Mouse (Mus musculus): ENCODE results near the gene Bach2. TPM values are rescaled to one million over a fixed set of nuclear protein-coding genes. Genes with fewer than 3 reads are reported as not detected.

Gene Bach2
- total RNA-seq, 2 experiments from 2014 or later, result 1.3 TPM; not detected in 1

DNA sequence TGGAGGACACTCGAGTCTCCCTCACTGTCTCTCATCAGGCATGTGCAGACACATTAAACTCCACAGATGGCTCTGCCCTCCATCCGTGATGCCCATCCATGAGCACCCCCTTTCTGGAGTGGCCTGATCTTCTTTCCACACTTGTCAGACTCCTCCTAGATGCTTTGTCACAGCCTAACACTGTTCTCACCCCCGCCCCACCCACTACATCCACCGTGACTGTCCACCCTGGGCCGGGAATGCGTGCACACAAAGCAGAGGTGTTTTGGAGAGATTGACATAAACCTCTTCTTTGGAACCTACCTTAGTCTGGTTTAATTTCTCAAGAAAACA is 202.1 kb downstream of the Bach2 start:
- no peak for ATAC-seq (replicated peaks; ENCODE audit: low FRiP score, poor library complexity, severe bottlenecking)

DNA sequence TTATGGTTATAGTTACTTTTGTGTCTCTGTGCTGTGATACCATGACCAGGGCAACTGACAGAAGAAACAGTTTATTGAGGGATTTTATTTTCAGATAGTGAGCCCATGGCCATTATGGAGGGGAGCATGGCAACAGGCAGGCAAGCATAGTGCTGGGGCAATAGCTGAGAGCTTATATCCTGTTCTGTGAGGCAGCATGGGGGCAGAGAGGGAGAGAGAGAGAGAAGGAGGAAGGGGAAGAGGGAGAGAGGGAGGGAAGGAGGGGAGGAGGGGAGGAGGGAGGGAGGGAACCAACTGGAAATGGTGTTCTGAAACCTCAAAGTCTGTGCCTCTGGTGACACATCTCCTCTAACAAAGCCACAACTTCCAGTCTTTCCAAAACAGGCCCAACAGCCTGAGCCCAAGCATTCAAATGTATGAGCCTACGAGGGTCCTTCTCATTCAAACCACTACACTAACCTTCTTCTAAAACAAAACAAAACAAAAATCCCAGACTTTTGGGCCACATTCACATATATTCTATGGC is 206.1 kb downstream of the Bach2 start:
- ATAC-seq (replicated peaks; ENCODE audit: low FRiP score, poor library complexity, severe bottlenecking), result no peak

DNA sequence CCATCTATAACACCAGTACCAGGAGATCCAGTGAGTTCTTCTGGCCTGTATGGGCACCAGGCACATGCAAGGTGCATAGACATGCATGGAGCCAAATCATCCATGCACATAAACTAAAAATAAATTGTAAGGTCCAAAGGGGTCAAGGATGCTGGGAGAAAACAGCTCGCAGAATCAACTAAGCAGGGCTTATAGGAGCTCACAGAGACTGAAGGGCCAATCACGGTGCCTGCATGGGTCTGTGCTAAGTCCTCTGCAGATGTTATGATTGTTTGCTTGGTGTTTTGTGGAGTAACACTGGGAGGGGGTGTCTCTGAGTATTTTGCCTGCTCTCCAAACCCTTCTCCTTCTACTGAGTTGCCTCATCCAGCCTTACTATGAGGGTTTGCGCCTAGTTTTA is 209.2 kb downstream of the Bach2 start:
- no peak for ATAC-seq (replicated peaks; ENCODE audit: low FRiP score, poor library complexity, severe bottlenecking)

DNA sequence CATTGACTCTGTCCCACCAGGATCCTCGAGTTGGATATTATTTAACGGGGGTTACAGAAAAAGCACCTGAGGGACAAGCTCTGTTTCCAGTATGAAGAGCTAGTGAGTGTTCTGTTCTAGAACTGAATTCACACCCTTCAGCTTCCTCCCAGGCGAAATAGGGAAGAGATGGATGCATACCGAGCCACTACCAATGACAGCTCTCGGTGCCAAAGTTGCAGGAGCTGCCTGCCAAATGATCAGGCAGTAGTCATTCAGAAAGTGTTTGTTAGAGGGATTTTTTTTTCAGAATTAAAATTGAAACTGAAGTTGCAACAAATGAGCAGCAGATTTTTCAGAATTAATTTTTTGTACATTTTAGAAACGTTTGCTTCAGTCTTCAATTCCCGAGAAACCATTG is 223.4 kb downstream of the Bach2 start:
- no peak for ATAC-seq (replicated peaks; ENCODE audit: low FRiP score, poor library complexity, severe bottlenecking)

DNA sequence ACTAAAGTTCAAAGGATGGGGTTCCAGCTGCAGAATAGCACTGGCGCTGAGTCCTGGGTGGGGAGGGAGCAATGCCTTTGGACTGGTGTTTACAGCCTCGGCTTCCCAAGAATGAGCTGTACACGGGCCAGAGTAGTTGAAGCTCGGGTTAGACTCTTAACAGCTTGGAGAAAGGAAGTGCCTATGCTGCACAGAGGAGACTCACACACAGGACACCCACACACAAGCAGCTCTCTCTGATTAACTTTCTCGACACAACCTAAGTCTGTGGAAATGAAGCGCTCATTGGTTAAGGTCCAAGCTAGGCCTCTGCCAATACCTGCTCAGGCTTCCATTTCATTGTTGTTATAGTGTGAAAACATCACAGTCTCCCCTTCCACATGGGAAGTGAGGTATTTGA is 224.5 kb downstream of the Bach2 start:
- ATAC-seq (replicated peaks; ENCODE audit: low FRiP score, poor library complexity, severe bottlenecking), result no peak

DNA sequence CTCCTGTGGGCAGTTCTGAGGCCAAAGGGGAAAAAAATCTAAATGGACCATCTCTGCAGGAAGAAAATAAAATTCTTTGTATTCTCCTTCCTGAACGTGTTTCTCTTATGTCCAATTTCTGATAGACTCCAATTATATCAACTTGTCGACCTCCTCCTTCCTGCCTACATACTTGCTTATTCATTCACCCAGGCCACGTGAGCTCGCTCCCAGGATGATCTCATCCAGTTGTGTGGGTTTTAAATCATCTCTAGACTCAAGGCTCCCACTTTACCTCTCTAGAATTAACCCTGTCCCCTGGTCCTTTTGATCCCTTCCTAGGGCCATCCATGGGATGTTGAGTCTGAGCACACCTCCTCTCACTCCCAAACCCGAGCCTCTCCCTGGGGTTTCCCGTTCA is 225.9 kb downstream of the Bach2 start:
- no peak for ATAC-seq (replicated peaks; ENCODE audit: low FRiP score, poor library complexity, severe bottlenecking)

DNA sequence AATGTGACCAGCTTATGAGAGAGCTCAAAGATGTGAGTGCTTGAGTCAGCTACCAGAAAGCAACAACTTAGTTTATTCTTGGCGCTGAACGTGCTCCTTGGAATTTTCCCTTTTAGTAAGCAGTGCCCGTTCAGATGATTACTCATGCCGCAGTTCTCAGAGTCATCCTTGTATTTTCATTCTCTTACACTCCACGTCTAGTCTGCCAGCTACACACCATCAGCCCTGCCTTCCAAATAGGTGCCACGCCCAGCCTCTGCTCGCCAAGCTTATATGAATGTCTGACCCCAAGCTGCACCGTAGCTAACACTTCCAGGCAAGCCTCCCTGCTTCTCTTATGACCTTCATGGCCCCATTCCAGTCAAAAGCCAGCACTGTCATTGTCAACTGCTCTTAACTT is 227.4 kb downstream of the Bach2 start:
- ATAC-seq (replicated peaks; ENCODE audit: low FRiP score, poor library complexity, severe bottlenecking), result no peak

DNA sequence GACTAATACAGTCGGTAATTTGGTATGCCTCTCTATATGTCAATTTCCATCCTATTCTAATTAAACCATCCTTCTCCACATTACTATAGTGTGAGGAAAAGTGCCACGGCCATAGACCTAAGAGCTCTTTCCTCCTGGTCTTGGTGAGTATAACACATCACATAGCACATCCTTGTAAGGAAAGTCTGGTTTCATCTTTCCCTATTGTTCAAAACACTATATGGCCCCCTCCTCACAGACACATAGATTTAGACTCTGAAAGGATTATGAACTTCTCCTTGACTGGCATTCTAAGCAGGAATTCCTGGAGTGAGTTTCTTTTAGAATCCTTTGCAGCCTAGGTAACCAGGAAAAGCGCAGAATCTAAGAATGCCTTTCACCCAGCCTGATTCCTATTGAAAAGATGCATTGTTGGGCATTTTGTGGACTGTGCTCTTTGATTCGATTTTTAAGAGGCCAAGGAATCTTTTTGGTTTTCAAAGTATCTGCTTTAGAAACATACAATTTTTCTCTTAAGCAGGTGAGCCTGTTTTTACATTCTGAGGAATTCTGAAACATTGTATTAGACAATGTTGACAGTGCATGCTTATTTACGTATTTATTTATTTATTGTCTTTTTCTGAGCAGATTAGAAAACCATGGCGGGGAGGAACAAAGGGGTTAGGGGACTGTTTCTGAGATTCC is 239.5 kb downstream of the Bach2 start:
- no peak for ATAC-seq (replicated peaks; ENCODE audit: low FRiP score, poor library complexity, severe bottlenecking)

DNA sequence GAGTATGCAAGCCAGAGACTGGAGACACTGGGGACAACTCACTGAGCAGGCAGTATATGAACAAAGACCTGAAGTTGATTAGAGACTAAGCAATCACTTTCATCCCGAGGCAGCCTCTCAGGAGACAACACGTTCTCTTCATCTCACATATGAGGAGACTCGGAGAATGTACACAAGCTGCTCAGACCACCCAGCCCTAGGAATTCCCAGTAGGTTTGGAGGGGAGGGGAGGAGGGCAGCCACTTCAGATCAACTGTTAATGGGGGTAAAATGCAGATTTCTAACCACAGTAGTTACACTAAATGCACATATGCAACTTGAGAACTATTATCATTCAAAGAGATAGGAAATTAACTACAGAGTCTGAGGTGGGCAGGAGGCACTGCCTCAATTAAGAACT is 240.6 kb downstream of the Bach2 start:
- no peak for ATAC-seq (replicated peaks; ENCODE audit: low FRiP score, poor library complexity, severe bottlenecking)

DNA sequence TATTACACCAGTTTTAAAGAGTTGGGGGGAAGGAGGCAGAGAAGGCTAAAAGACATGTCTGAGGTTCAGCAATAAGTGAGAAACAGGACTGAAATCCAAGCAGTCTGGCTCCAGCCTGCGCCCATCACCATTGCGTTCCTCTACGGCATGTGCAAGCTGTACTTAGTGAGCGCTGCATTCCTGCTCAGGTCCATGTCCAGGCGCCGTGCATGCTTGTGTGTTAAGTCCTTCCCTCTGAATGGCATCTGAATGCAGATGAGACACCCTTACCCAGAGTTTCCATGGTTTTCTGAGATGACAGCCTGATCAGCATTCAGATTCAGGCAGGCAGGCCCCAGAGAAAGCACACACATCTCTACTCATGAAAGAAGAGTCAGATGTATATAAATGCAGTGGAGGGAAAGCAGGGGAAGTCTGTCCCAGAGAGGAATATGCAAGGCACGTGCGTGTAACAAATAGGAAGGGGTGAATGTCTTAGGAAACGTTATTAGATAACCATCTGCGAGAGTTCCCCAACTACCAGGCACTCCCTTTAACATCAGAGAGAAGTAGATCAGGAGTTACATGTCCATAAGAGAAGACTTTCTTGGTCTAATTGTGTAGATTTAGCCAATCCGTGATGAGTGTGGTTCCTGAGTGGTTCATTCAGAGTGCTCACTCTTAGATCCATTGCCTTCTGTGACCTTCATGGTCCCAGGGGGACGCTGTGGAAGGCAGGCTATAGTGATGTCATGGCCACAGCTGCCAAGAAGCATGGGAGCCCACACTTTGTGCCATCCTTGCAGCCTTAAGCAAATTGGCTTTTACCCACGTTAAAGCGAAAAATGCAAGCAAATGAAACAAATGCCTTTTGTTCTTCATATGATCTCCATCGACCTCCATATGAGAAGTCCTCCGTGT is 241.4 kb downstream of the Bach2 start:
- no peak for ATAC-seq (replicated peaks; ENCODE audit: low FRiP score, poor library complexity, severe bottlenecking)

DNA sequence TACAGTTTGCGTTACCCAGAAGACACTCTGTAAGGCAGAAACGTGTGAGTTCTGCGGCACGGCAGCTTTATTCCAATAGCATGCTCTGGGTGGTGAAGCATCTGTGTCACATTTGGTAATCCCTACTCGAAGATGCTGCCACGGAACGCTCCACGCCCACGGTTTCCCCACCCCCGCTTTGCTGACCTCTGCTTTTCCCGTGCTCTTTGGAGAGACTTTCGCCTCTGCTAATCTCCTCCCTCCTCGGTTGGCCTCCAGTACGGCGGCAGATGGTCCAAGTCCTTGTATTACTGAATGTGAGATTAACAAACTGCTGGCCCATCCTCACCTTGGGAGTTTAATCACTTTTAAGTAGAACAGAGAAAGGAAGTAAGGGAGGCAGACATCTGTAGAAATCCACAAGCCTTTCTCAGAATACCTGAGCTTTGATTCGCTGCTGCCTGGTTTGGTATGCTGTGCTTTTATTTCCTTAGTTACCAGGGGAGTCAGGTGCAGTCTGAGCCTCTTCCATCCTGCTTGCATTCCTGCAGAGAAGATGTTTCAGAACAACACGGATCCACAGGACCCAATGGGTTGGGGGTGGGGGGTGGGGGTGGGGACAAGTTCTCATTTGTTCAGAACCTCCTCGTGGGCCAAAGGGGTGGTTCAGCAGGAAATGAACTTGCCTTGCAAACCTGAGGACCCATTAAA is 242.9 kb downstream of the Bach2 start:
- ATAC-seq (replicated peaks; ENCODE audit: low FRiP score, poor library complexity, severe bottlenecking), result no peak

DNA sequence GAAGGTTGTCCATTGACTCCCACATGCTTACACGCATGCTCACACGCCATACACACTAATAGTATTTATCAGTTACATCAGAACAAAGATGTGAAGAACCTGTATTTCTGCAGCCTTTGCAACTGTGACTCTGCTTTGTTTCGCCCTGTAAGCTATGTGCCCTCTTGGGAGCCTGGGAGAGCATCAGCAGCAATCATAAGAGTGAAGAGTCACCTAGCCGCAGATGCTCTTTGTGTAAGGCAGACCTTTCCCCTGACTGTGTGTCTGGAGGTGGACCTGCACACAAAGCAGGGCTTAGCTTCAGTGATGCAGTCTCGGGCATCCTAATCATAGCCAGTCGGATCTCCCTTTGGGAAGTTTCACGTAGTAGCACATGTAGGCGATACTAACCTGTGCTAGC is 243.5 kb downstream of the Bach2 start:
- no peak for ATAC-seq (replicated peaks; ENCODE audit: low FRiP score, poor library complexity, severe bottlenecking)

DNA sequence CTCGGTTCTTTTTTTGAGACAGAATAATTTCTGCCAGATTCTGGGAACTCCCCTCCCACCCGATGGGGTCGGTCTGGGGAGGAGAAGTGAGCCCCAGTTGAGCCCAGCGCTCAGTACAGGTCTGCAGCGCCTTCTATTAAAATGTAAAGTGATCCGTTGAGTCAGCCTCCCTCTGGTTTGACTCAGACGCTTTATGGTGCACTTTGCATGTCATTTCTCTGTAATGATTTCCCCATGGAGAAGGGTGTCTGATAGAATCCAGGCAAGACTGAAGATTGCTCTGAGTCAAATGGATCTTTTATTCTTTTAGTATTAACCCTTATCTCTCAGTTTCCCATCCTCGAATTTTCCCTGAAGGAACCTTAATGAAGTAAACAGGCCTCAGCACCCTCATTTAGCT is 244.3 kb downstream of the Bach2 start:
- no peak for ATAC-seq (replicated peaks; ENCODE audit: low FRiP score, poor library complexity, severe bottlenecking)

DNA sequence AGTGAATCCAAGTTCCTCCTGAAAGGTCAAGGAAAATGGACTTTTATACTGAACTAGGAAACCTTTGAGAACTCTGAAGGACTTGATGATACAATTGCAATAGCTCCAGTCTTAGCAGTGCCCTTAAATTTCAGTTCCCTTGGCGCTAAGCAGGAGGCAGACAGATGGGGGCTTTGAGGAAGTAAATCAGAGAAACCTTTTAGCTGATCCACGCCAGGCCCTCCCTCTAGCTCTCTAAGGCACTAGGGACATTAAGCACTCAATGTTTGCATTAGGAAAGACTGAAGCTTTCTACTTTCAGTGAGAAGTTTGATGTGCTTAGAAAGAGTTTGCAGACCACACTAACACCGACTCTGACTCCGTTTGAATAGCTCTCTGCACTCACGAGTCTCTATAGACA is 247.2 kb downstream of the Bach2 start:
- ATAC-seq (replicated peaks; ENCODE audit: low FRiP score, poor library complexity, severe bottlenecking), result no peak

DNA sequence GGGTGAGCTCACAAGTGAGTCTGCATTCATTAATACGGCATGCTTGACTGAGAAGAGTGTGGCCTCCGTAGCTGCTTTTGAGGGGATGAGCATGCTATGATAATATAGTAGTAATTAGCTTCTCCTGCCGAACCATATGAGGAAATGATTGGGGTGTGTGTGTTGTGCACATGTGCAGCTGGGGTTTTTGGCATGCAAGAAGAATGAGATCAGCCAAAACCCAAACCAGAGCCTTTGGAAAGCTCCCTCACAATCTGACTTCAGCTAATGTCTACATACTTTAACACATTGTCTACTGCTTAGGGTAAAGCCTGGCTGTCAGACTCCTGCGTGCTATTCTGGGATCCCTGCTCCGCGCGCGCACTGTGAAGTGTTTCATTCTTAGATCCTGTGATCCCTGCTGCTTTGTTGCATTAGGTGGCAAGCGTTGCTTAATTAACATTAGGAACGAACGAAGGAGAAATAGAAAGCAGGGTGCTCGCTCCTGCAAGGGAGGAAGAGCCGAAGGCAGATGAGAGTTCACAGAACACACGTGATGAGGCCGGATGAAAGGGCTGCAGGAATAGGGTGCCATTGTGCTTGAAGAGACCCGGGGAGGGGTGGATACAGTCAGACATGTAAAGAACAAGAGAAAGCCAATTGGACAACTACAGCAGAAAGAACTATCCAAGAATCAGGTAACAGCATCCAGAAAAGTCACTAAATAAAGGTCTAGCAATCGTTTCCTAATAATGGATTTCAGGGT is 248.2 kb downstream of the Bach2 start:
- ATAC-seq (replicated peaks; ENCODE audit: low FRiP score, poor library complexity, severe bottlenecking), result no peak

DNA sequence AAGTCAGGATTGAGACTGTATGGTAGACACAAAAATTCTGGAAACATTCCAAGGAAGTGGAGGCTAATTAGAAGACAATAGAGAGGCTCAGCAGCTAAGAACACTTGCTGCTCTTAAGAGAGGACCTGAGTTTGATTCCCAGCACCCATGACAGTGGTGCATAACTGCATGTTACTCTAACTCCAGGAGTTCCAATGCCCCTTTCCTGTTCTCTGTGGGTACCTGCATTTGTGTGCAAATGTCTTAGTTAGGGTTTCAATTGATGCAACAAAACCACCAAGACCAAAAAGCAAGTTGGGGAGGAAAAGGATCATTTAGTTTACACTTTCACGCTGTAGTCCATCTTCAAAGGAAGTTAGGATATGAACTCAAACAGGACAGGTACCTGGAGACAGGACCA is 250.6 kb downstream of the Bach2 start:
- no peak for ATAC-seq (replicated peaks; ENCODE audit: low FRiP score, poor library complexity, severe bottlenecking)

DNA sequence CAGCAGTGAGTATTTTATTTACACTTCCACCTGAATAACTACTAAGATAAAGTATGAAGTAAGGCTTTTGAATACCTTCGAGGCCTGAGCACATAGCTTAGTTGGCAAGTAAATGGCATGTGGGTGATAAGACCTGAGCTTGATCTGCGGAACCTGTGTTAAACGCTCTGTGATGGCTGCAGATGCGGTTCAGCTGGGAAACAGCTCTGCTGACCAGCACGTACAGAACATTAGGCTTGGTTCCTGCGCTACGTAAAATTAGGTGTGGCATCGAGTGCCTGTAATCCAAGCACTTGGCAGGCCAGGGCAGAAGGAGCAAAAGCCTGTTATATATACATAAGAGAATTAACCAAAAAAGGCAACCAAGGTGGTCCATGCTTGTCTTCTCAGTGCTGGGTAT is 252.6 kb downstream of the Bach2 start:
- no peak for ATAC-seq (replicated peaks; ENCODE audit: low FRiP score, poor library complexity, severe bottlenecking)

DNA sequence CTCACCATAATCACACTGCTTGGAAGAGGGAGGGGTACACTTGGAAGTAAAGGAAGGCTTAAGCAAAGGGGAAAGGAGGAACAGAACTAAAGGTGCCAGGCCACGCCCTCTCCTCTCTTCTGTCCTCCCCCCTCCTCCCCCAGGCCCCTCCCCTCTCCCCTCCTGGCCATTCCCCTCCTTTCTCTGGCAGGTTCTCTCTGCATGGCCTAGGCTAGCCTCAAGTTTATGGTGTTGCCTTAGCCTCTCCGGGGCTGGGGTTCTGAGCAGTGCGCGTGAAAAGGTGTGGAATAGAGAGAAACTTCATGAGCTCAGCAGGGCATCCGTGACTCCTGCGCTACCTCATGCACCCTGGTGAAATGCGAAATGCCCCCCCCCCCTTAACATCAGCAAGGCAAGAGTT is 254.2 kb downstream of the Bach2 start:
- ATAC-seq (replicated peaks; ENCODE audit: low FRiP score, poor library complexity, severe bottlenecking), result no peak

DNA sequence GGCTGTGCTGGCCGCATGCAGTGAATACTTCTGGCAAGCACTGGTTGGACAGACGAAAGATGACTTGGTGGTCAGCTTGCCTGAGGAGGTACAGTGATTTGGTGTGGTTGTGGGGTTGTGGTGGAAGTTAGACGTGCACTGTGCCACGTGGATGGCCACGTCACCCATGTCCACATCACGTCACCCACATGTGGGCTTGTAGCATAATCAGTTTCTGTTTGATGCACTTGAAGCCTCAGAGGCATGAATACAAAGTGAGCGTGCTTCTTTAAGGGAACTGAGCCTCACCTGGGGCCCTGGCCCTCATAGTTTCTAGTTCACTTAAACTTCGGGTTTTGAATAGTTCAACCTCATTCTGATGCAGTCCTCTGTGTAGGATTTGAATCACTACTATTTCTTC is 263.2 kb downstream of the Bach2 start:
- ATAC-seq (replicated peaks; ENCODE audit: low FRiP score, poor library complexity, severe bottlenecking), result no peak

DNA sequence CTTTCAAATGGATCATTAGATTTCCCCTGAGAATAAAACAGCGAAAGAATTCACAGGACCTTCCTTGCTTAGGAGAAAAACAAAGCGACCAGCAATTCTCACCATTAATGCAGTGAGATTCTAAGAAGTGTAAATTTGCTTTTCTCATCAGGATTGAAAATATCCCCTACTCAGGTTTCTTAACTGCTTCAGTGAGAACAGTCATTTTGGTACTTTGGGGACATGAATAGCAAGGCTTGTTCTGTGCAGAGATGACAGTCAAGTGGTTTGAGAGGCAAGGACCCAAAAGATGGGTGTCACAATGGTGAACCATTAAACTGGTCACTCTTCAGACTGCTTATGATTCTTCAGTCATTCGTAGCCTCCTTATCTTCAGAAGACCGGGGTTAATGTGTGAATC is 263.6 kb downstream of the Bach2 start:
- ATAC-seq (replicated peaks; ENCODE audit: low FRiP score, poor library complexity, severe bottlenecking), result no peak
